Mouse (Mus musculus): ENCODE results near the gene Tmco4.

- TF ChIP-seq CTCF (IDR thresholded peaks at IDR 0.05; ENCODE audit: insufficient read depth, low read depth, low read length): no peak
- TF ChIP-seq POLR2A (IDR thresholded peaks at IDR 0.05; ENCODE audit: insufficient read depth, low read depth, low read length): no peak
Observed at GRCm38 (mm10) chr4:139007353-139007752, 34.7 kb downstream of the Tmco4 start.

Measured in olfactory bulb, adult 2 months (tissue).